Mouse (Mus musculus): ENCODE data around the gene Methig1. TPM values are rescaled to one million over a fixed set of nuclear protein-coding genes. Genes with fewer than 3 reads are reported as not detected.
"Not testable (repeated sequence)": the region's sequence is repeated elsewhere in the genome, so short reads cannot be mapped to it uniquely, and the experiment has no call there.

The Methig1 gene
- polyA plus RNA-seq, 1 experiment = not detected

DNA sequence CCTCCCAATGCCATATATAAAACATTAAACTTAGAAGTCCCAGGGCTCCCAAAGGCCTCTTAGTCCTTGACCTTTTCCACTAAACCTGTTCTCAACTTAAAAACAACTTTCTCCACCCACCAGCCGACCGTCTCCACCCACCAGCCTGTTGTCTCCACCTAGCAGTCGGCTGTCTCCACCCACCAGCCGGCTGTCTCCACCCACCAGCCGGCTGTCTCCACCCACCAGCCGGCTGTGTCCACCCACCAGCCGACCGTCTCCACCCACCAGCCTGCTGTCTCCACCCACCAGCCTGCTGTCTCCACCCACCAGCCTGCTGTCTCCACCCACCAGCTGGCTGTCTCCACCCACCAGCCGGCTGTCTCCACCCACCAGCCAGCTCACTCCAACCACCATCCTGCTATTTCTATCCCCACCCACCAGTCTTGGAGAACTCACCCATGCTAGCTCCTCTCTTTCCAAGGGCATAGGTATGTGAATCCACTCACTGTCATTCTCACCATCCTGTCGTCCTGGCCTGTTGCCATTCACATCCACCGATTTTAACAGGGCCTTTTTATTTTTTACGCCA is 28.8 kb upstream of the Methig1 start:
- Histone ChIP-seq H3K79me3 (ENCODE audit: low read depth) (no peaks in the 10 kb centered on the region), H3K36me3 (ENCODE audit: control insufficient read depth, insufficient read depth) (no peaks in the 10 kb centered on the region)

DNA sequence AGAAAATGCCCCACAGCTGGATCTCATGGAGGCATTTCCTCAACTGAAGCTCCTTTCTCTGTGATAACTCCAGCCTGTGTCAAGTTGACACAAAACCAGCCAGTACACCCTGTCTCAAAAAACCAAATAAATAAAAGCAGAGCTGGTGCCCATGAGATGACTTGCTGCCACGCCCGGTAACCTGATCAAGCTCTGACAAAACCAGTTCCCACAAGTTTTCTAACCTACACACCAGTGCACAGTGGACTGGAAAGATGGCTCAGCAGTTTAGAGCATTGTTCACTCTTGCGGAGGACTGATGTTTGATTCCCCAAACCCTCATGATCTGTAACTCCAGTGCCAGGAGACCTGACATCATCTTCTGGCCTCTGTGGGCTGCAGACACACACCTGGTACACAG is 27.7 kb upstream of the Methig1 start:
- no peaks in the 10 kb centered on the region for H3K79me2 ChIP-seq (ENCODE audit: control insufficient read depth, insufficient read depth)
- H3ac ChIP-seq (ENCODE audit: control insufficient read depth, insufficient read length, low read depth) = no peak overlapping the region
- H3K27me3 ChIP-seq (ENCODE audit: control insufficient read depth, insufficient read depth, insufficient read length) = peaks cover 4% of the 10 kb centered on the region
- no peak overlapping the region for H3K4me3 ChIP-seq (ENCODE audit: insufficient read depth, poor library complexity, severe bottlenecking)
- TF ChIP-seq CTCF (IDR thresholded peaks at IDR 0.05; ENCODE audit: control insufficient read depth, insufficient read depth, insufficient read length) (no peak), USF1 (IDR thresholded peaks at IDR 0.05; ENCODE audit: low read depth) (no peak), FOSL1 (IDR thresholded peaks at IDR 0.05; ENCODE audit: insufficient read depth, low read length, poor library complexity, severe bottlenecking) (no peak), MYOD1 (IDR thresholded peaks at IDR 0.05; ENCODE audit: control insufficient read depth, insufficient read length, low read depth) (no peak), CEBPB (IDR thresholded peaks at IDR 0.05; ENCODE audit: low read depth) (no peak), MYOG (IDR thresholded peaks at IDR 0.05; ENCODE audit: control insufficient read depth, extremely low read depth, insufficient read length) (no peak), MAX (IDR thresholded peaks at IDR 0.05) (no peak)
- no peaks in the 10 kb centered on the region for H3K79me3 ChIP-seq (ENCODE audit: low read depth)
- H3K36me3 ChIP-seq (ENCODE audit: control insufficient read depth, insufficient read depth) = no peaks in the 10 kb centered on the region

More for the DNA sequence above, 28.8 kb upstream of the Methig1 start:
- H3ac ChIP-seq (ENCODE audit: control insufficient read depth, insufficient read length, low read depth) = no peak overlapping the region
- peaks cover under 1% of the 10 kb centered on the region for H3K27me3 ChIP-seq (ENCODE audit: control insufficient read depth, insufficient read depth, insufficient read length)
- no peak overlapping the region for H3K4me3 ChIP-seq (ENCODE audit: insufficient read depth, poor library complexity, severe bottlenecking)
- no peak for TF ChIP-seq USF1 (IDR thresholded peaks at IDR 0.05; ENCODE audit: low read depth)
- TF ChIP-seq FOSL1 (IDR thresholded peaks at IDR 0.05; ENCODE audit: insufficient read depth, low read length, poor library complexity, severe bottlenecking) = no peak
- TF ChIP-seq CTCF (IDR thresholded peaks at IDR 0.05; ENCODE audit: control insufficient read depth, insufficient read depth, insufficient read length) = no peak
- TF ChIP-seq MAX (IDR thresholded peaks at IDR 0.05) = no peak
- no peak for TF ChIP-seq MYOG (IDR thresholded peaks at IDR 0.05; ENCODE audit: control insufficient read depth, extremely low read depth, insufficient read length)
- TF ChIP-seq MYOD1 (IDR thresholded peaks at IDR 0.05; ENCODE audit: control insufficient read depth, insufficient read length, low read depth) = no peak
- no peak for TF ChIP-seq CEBPB (IDR thresholded peaks at IDR 0.05; ENCODE audit: low read depth)
- no peaks in the 10 kb centered on the region for H3K79me2 ChIP-seq (ENCODE audit: control insufficient read depth, insufficient read depth)

DNA sequence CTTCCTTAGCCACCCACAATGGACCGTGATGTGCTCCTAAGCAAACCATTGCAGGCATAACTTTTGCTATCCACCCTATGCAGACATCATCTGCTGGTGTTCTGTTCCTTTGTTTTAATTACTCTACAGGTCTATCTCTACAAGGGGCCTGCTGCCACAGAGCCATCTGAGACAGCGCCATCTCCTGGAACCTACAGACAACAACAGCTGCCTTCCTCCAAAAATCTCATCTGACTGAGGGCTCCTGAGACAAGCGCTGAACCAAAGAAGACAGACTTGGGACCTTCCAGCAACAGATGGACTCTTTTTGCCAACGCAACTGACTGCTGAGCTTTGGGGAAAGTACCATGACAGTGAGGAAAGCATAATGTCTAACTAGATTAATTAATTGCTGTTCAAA is 24.9 kb upstream of the Methig1 start:
- H3K27me3 ChIP-seq (ENCODE audit: control insufficient read depth, insufficient read depth, insufficient read length); H3K36me3 ChIP-seq (ENCODE audit: control insufficient read depth, insufficient read depth); H3K79me2 ChIP-seq (ENCODE audit: control insufficient read depth, insufficient read depth); H3K79me3 ChIP-seq (ENCODE audit: low read depth); H3K4me3 ChIP-seq (ENCODE audit: insufficient read depth, poor library complexity, severe bottlenecking); H3ac ChIP-seq (ENCODE audit: control insufficient read depth, insufficient read length, low read depth): not testable (repeated sequence)

DNA sequence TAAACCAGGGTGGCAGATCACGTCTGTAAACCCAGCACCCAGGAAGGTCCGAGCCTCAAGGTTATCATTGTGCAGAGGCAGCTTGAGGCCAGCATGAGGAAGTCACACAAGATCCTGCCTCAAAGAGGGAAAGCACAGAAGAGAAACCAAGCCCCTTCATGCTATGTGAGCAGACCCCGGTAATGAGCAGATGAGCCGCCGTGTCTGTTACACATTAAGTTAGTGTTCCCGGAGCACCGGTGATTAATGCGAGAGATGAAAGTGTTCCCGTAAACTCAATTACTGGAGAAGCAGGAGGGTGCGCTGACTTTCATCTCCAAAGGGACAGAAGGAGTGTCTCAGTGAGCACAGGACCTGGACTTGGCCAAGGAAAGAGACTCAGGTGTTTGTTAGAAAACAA is 23.6 kb upstream of the Methig1 start:
- H3K79me3 ChIP-seq (ENCODE audit: low read depth); H3K27me3 ChIP-seq (ENCODE audit: control insufficient read depth, insufficient read depth, insufficient read length); H3K79me2 ChIP-seq (ENCODE audit: control insufficient read depth, insufficient read depth); H3K4me3 ChIP-seq (ENCODE audit: insufficient read depth, poor library complexity, severe bottlenecking); H3ac ChIP-seq (ENCODE audit: control insufficient read depth, insufficient read length, low read depth); H3K36me3 ChIP-seq (ENCODE audit: control insufficient read depth, insufficient read depth): not testable (repeated sequence)

DNA sequence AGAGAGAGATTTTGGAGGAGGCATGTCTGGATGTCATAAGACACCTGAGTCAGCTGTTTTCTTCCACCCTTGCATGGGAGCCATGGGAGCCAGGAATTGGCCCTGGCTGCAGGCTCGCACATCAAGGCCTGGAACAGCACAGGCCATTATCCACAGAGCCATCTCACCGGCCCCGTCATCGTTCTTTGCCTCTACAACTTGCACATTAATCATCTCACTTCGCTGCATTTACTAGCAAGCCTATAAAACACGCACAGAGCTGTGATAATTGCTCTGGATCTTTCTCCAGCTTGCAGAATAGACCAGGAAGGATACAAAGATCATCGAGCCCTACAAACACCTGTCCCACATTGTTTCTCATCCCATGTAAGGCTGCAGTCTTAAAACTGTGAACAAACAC is 22.2 kb upstream of the Methig1 start:
- TF ChIP-seq CEBPB (IDR thresholded peaks at IDR 0.05; ENCODE audit: low read depth) (no peak), USF1 (IDR thresholded peaks at IDR 0.05; ENCODE audit: low read depth) (no peak), MAX (IDR thresholded peaks at IDR 0.05) (no peak), MYOG (IDR thresholded peaks at IDR 0.05; ENCODE audit: control insufficient read depth, extremely low read depth, insufficient read length) (no peak), MYOD1 (IDR thresholded peaks at IDR 0.05; ENCODE audit: control insufficient read depth, insufficient read length, low read depth) (no peak), CTCF (IDR thresholded peaks at IDR 0.05; ENCODE audit: control insufficient read depth, insufficient read depth, insufficient read length) (no peak), FOSL1 (IDR thresholded peaks at IDR 0.05; ENCODE audit: insufficient read depth, low read length, poor library complexity, severe bottlenecking) (no peak)
- Histone ChIP-seq H3K79me2 (ENCODE audit: control insufficient read depth, insufficient read depth) (no peaks in the 10 kb centered on the region), H3ac (ENCODE audit: control insufficient read depth, insufficient read length, low read depth) (no peak overlapping the region)

DNA sequence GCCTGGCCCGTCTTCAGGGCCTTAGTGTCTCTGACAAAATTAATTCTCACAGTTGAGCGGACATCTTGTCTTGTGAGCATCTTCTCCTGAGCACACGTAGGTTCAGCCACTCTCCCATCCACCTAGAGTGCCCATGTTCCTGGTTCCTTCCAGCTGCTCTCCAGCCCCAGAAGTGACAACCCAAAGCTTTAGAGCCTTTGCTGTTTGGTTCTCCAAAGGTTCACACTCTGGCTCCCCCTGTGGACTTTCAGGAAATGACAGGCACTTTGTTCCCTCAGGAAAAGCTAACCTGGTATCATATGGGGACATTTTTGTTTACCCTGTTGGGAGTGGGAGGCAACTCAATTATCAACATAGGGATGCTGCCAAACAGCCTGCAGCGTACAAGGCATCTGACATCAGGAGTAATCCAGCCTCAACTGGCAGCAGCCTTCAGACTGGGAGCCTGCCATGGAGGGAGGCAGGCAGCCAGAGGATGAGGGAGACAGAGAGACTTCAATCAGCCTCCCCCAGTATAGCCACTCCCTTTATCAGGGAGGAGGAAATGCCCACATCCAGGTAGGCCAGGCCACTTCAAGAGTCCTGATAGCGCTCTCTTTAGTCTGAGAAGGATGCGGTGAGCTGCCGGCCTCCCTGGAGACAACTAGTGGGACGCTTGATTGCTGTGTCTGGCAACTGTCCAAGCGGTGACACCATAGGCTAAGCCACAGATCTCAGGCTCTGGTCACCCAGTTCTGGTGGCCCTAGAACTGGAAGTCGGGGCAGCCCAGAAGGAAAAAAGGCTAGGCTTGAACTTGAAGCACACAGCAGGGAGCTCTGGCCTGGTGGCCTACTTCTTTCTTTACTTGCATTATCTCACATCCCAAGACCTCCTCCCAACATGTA is 20.6 kb upstream of the Methig1 start:
- H3K79me2 ChIP-seq (ENCODE audit: control insufficient read depth, insufficient read depth); H3ac ChIP-seq (ENCODE audit: control insufficient read depth, insufficient read length, low read depth); H3K4me3 ChIP-seq (ENCODE audit: insufficient read depth, poor library complexity, severe bottlenecking); H3K36me3 ChIP-seq (ENCODE audit: control insufficient read depth, insufficient read depth); H3K79me3 ChIP-seq (ENCODE audit: low read depth); H3K27me3 ChIP-seq (ENCODE audit: control insufficient read depth, insufficient read depth, insufficient read length): not testable (repeated sequence)

More for the DNA sequence above, 22.2 kb upstream of the Methig1 start:
- H3K36me3 ChIP-seq (ENCODE audit: control insufficient read depth, insufficient read depth) = no peaks in the 10 kb centered on the region
- H3K4me3 ChIP-seq (ENCODE audit: insufficient read depth, poor library complexity, severe bottlenecking) = no peak overlapping the region
- peaks cover 10% of the 10 kb centered on the region for H3K27me3 ChIP-seq (ENCODE audit: control insufficient read depth, insufficient read depth, insufficient read length)
- H3K79me3 ChIP-seq (ENCODE audit: low read depth) = no peaks in the 10 kb centered on the region
